Mouse (Mus musculus) c-Kit-negative CD71-positive TER-119-positive erythroid progenitor cells, embryonic 14.5 days (primary cell): ENCODE measurements around the gene Pak6.

ENCODE experiments used
- DNase-seq: peaks from one replicate; pipeline ENCODE4 v3.0.0-alpha.2; 2013; ENCODE audit warnings: low read depth, low spot score

Pak6 gene

GRCm38 (mm10) chr2:118697311-118697877, 34.3 kb downstream of the Pak6 start:
- no peak for DNase-seq

- DNase-seq = no peak
These were observed 34.9 kb downstream of the Pak6 start for GRCm38 (mm10) chr2:118697955-118698354.

DNA sequence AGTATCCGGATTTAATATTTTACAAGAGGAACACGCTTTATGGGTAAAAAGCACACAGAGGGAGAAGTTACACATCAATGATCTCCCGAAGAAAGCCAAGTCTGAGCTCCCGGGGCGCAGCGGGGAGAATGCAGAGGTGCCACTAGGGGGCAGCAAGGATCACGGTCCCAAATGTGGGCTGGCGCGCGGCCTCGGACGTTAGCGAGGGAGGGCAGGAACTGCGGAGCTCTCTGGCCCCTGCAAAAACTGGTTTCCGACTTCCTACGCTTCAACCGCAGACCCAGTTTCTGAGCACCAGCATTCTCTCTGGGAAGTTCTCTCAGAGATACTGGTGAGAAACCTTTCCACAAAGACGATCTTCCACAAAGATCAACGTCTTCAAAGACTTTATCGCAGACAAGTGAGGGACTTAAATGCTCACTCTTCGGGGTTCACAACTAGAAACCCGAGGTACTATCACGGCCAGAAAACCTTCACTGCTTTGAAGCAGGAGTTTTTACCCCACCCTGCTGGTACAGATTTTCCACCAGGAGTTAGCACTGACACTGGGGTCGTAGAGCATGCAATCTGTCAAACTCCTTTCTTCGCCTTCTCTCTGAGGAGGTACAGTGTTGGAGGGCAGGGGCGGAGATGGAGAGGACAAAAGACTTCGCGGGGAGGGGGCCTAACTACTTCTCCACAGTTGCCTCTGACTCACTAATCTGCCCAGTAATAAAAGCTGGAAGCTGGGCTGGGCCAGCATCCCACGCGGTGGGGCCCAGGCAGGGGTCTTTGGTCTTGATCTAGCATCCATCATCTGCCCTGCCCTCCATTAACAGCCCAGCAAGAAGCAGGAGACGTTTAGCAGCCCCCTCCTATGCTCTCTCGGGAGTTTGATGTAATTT, 37.3 kb downstream of the Pak6 start:
- DNase-seq = peak; percentile 36

DNA sequence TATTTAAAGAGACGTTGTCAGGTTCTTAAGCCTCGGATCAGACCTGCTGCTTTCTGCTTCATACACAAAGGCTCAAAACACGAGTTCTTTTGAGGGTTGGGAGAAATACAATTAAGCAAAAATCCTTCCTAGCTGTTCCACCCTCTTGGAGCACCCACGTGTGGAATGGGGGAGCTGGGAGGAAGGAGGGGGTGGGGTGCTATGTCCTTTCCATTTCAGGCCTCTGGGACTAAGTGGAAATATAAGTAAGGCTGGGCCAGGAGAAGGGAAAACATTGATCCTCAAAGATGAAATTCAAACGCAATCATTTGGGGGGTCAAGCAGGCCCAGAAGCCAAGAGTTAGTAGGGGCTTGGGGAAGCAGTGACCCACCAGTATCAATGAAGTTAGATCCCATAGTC, 38.1 kb downstream of the Pak6 start:
- DNase-seq = no peak

GRCm38 (mm10) chr2:118701971-118702882, 39.1 kb downstream of the Pak6 start:
- DNase-seq = no peak

DNA sequence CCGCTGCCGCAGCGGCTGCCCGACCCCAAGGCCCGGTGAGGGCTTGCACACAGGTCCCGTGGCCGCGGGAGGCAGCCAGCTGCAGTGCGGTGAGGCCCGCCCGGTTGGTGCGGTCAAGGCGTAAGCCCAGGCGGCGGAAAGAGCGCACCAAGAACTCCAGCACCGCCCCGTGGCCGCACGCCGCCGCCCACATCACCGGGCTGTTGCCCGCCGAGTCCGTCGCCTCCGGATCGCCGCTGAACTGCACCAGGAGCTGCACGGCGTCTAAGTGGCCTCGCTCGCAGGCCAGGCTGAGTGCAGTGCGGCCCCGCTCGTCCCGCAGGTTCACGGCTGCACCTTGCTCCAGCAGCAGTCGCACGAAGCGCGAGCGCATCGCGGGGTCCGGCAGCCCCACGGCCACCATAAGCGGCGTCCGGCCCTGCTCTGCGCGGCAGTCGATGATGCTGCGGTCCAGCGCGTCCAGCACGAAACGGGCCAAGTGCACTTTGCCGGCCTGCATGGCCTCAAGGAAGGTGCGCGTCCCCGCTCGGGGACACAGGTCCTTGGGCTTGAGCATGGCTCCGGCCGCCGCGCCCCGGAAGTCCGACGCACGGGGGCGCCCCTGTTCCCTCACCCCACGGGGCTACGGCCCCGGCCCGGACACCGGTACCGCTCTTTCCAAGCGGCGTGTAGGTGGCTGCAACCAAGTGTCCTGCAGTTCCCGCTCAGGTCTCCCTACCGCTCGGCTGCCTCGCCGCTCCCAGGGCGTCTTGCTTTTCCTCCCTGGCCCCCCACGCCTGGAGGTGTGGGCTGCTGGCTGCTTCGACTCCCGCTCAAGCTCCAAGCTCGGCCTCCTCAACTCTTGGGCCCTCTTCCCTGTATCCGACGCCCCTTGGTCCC, 40.0 kb downstream of the Pak6 start:
- DNase-seq = no peak

- DNase-seq = no peak
These were observed 41.0 kb downstream of the Pak6 start, which contains the start of gene Ankrd63 for GRCm38 (mm10) chr2:118703913-118704730. Ankrd63 (minus strand) TSS chr2:118703963.

- DNase-seq = no peak
These were observed 43.3 kb downstream of the Pak6 start for GRCm38 (mm10) chr2:118706436-118706835.

DNA sequence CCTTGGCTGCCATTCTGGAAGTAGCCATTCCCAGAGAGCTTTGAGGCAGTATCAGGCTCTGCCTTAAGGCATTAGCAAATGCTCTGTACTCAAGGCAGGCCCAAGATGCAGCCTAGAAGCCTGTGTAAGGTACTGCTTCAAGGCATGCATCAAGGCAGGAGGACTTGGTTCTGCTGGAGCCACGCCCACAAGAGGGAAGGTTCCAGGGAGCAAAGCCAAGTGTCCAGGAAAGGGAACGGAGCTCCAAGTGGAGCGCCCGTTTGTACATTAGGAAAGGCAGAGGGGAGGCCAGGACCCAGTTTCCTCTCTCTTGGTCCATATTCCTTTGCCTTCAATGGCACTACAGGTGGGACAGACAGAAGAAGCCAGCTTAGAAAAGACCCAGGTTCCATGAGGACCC, 45.4 kb downstream of the Pak6 start:
- DNase-seq = no peak

DNA sequence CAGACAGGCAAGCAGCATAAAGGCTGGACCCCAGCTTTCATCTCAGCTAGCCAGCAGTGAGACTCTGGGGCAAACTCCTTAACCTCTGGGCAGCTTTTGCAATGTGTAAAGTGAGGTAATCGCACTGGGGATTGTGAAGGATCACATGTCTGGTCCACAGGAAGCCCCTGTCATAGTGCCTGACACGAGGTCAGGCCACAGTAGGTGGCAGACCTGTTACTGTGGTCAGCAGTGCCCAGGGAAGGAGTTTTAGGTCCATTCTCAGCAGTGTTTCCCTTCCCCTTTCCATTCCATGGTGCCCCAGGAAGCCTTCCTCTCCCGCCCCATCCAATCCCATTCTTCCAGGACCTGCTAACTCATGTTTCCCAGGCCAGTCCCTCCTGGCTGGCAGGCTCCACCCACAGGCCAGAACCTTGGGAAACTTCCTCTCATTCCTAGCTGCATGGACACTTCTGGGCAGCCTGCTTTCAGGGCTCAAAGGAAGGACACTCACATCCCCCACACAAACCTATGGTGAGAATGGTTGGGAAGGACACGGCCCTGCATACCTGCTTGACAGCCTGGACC, 46.6 kb downstream of the Pak6 start:
- DNase-seq = no peak

DNA sequence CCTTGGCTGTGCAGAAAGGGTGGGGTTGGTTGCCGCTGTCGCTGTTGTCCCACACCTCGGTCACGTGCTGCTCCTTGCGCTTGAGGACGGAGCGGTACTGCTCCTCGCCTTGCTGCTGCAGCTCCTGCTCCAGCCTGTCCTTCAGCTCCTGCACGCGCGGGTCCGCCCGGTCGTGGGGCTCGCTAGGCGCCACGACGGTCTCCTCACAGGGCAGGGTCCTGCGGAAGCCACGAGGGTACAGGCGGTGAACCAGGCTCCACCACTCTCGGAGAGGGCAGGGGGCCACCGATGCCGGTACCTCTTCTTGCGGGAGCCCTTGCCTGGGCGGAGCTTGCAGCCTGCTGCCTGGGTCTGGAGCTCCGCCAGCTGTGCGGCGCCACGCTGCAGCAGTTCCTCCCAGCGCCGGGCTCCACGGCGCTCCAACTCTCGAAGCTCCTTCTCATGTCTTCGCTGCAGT, 48.0 kb downstream of the Pak6 start:
- DNase-seq = no peak

GRCm38 (mm10) chr2:118713631-118714030, 50.5 kb downstream of the Pak6 start:
- no peak for DNase-seq

GRCm38 (mm10) chr2:118714230-118714629, 51.1 kb downstream of the Pak6 start:
- no peak for DNase-seq

DNA sequence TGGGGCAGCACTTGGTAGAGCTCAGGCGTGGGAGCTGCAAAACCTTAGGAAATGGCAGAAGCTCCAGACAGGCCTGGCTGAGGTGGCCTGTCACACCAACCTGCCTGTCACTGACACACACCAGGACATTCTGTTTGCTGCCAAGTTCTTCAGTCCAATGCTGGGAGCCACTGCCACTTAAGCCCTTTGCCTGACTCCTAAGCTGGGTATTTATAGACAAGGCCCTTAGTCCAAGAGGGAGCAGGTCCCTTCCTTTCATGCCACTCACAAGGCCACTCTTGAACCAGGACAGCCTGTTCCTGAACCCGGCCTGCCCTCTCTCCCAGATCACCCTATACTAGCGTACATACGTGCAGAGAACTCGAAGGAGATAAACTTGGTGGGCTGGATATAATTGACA, 53.6 kb downstream of the Pak6 start:
- no peak for DNase-seq

- no peak for DNase-seq
These were observed 60.8 kb downstream of the Pak6 start for GRCm38 (mm10) chr2:118723693-118724486.

- DNase-seq = no peak
These were observed 62.4 kb downstream of the Pak6 start for GRCm38 (mm10) chr2:118725511-118725910.

GRCm38 (mm10) chr2:118726873-118727272, 63.8 kb downstream of the Pak6 start:
- DNase-seq = no peak

GRCm38 (mm10) chr2:118727911-118728310, 64.8 kb downstream of the Pak6 start:
- DNase-seq = no peak

GRCm38 (mm10) chr2:118728337-118728736, 65.2 kb downstream of the Pak6 start, which contains the start of gene Plcb2:
Plcb2 (minus strand) TSS chr2:118728438.
- no peak for DNase-seq
